Mouse (Mus musculus): ENCODE data around the gene S1pr4.

S1pr4 gene

DNA sequence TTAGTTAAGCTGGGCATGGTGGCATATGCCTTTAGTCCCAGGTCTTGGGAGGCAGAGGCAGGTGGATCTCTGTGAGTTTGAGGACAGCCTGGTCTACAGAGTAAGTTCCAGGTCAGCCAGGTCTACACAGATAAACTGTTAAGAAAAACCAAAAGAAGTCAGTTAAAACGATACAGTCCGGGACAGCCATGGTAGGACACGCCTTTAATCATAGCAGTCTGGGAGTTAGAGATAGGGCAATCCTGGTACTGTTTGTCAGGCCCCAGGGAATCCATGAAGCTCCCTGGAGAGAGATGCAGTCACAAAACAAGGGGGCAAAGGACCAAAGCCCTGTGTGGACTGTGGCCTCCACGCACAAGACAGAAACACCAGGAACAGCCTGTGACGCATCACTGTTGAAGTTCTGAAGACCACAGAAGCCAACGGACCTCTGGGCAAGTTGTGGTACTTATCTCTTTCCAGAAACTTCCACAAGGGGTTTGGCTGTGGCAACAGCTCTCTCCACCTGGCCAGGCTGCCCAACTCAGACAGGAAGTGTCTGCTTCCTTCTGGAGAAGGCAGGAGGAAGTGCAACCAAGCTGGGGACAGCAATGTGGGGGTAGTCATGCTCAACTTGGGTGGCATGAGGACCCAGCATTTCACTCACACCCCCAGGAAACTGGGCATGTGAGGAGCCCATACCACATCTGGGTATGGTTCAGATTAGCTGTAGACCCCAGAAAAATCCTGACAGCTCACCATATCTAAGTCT, 19.5 kb upstream of the S1pr4 start:
- no peak for DNase-seq (ENCODE audit: extremely low spot score, low read depth, low spot score)

DNA sequence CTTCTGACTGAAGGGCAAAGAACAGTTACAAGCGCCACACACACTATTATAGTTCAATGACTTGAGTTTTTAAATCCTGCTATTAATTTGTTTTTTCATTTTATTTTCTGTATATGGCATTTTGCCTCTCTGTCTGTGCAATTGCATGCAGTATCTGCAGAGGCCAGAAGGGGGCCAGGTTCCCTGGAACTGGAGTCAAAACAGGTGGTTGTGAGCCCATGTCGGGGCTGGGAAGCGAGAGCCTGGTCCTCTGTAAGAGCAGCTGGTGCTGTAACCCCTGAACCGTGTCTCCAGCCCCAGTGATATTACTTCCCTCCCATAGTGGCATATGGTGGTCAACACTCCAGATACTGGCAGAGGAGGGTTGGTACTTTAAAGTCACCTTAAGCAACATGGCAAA, 18.6 kb upstream of the S1pr4 start:
- DNase-seq (ENCODE audit: extremely low spot score, low read depth, low spot score): no peak

DNA sequence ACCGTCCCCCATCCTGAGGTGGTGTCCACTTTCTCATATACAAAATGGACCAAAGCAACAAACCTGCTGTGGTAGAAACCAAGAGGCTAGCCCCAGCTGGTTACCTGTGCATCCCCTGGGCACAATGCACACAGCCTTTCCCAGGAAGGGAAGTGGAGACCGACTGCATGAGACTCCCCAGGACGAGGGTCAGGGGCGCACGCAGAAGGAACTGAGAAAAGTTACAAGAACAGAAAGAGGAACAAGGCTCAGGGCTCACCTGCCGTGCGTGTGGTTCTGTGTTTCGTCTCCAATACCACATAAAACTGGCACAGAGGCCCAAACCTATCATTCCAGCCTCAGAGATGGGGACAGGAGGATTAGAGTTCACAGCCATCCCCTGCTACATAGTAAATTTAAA, 17.3 kb upstream of the S1pr4 start:
- DNase-seq (ENCODE audit: extremely low spot score, low read depth, low spot score): no peak

DNA sequence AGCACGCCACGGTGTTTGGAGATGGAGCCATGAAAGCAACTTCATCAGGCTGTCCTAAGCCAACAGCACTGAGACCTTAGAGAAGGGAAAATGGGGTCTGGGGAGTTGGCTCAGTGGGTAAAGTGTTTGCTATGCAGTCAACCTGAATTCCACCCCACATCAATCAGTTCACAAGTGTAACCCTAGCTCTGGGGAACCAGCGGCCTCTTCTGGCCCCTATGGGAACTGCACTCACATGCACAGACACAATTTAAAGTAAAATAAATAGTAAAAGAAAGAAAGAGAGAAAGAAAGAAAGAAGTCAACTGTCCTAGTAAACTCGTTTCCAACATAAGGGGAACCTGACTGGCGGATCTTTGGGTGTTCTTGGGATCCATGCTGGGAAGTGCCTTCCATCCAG, 13.9 kb upstream of the S1pr4 start:
- no peak for DNase-seq (ENCODE audit: extremely low spot score, low read depth, low spot score)

DNA sequence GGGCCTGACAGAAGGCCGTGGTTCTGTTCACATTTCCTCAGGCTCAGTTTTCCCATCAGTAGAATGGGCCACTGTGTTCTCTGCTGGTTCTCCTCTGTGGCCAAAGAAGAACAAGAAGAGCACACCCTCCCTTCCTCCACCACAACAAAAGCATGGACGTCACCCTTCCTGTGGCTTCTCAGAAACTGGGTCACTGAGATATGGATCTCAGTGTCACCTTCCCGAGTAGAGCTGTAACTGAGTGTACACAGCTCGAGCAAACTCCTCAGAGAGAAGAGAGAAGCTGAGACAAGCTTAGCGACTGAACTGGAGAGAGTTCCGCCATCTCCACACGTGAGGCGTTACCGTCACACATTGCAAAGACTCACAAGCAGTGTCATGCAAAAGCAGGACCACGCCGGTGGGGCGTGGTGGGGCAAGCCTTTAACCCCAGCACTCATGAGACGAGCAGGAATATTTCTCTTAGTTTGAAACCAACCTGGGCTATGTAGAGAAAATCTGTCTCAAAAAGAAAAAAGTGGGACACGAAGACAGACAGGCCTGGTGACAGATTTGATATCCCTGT, 10.4 kb upstream of the S1pr4 start:
- no peak for DNase-seq (ENCODE audit: extremely low spot score, low read depth, low spot score)

DNA sequence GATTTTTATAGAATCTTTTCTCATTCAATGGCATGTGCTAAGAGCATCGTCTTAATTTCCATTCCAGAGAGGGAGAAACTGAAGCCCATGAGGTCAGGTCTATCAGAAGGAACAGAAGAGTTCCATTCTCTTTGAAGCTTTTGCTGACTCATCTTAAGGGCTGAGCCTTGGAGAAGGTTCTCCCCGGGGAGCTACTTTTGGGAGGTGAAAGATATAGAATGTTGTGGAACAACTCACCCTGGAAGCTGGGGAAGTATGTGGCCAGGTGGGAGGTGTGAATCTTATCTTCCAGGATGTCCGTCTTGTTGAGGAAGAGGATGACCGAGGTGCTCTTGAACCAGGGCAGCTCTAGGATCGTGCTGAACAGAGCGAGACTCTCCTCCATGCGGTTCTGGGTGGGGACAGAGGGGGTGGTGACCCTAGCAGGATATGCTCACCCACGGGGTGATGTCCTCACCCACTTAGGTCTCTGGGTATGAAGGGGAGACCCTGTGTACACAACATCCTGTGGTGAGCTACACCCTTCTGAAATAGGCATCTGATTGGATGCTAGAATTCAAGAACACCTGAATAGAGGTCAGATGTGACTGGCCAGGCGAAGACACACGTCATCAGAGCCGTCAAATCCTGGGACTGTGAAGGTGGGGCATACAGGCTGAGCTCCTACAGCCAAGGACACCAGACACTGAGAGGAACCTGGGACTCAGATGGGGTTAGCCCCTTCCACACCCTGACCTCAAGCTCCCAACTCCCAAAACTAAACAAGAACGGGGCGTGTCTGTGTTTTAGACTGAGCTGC, 8.0 kb upstream of the S1pr4 start:
- DNase-seq (ENCODE audit: extremely low spot score, low read depth, low spot score): no peak

DNA sequence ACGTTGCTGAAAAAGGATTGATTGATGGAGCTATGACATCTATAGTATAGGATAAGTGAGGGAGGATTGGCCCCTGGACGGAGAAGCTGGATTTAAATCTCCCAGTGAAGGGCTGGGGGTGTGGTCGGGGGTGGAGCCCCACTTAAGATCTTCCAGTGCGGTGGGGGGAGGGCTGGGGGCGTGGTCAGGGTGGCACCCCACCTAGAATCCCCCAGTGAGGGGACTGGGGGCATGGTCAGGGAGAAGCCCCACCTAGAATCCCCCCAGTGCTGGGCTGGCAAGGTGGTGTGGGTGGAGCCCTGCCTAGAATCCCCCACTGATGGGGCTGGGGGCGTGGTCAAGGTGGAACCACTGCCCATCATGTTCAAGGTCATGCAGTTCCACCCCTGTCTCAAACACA, 7.2 kb upstream of the S1pr4 start:
- DNase-seq (ENCODE audit: extremely low spot score, low read depth, low spot score): no peak

DNA sequence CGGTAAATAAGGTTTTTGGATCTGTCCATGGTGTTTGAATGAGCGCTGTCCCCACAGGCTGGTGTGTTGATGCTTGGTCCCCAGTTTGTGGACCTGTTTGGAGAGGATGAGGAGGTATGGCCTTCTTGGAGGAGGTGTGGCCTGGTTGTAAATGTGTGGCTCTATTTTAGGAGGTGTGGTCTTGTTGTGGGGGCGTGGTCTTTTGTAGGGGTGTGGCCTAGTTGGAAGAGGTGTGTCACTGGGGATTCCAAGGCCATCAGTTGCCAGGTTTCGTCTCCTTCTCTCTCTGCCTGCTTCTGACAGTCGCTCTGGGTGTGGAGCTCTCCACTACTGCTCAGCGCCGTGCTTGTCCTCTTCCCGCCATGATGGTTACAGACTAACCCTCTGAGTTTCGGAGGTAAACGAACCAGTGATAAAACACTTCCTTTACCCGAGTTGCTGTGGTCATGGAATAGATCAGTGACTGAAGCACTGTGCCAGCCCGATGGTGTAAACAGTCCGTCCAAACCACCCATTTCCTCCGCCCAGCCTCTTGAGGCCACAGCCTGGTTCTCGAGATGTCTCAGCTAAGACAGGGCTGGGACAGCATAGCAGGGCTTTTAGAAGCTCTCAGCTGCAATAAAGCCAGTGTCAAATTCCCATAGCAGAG, 5.2 kb upstream of the S1pr4 start:
- DNase-seq (ENCODE audit: extremely low spot score, low read depth, low spot score): no peak

DNA sequence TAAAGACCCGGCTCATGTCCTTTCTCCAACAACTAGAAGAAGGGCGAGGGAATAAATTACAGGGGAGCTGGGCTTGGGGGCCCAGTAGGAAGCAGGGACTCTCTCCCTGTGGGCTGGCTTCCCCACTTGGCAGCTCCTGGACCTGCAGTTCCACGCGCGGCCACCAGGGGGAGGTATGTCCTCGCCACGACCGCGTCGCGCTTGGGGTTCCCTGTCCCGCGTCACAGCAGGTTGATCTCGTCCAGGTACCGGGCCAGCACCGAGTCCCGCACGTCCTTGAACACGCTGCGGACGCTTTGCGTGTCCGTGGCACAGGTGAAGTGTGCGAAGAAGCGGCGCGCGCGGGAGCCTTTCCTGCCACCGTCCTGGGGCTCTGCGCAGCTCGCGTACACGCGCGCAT, 2.7 kb upstream of the S1pr4 start:
- DNase-seq (ENCODE audit: extremely low spot score, low read depth, low spot score): no peak

DNA sequence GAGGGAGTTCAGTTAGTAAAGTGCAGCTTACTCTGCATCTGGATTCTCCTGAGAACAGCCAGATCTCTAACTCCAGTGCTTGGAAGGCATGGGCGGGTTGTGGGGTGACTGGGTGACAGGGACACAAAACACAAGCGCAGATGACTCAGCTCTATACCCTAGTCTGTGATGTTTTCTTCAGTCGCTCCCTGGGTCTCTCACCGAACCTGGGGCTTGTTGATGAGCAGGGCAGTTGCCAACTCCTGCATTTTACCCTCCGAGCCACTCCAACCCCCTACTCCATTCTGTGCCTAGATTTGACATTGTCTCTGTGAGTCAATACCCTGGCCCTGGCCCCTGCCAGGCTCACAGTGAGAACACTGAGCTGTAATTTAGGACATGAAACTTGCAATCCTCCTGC, 1.9 kb upstream of the S1pr4 start:
- DNase-seq (ENCODE audit: extremely low spot score, low read depth, low spot score): no peak

DNA sequence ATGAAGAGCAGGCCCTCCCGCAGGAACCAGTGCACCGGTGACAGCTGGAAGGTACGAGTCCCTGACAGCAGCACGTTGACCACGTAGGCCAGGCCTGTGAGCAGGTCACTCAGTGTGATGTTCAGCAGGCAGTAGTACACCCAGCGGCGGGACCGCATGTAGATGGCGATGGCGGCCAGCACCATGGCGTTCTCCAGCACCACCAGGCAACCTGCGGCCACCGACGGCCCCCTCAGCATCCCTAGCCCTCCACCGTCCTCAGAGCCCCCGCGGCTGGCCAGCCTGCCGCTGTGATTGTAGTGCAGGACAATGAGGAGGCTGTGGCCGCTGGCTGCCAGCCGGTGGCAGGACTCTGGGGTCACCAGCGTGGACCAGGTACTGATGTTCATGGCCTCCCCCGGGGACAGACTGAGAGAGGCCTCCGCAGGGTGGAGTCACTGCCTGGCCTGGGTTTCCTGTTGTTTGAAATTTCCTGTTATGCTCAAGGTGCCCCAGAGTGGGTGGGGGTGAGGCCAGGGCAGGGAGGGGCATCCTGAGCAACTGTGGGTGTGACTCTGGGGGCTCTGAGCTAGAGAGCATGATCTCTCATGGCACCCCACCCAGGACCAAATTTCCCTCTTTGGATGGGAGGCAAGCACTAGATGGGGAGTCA, 556 bp downstream of the S1pr4 start:
- no peak for DNase-seq (ENCODE audit: extremely low spot score, low read depth, low spot score)

DNA sequence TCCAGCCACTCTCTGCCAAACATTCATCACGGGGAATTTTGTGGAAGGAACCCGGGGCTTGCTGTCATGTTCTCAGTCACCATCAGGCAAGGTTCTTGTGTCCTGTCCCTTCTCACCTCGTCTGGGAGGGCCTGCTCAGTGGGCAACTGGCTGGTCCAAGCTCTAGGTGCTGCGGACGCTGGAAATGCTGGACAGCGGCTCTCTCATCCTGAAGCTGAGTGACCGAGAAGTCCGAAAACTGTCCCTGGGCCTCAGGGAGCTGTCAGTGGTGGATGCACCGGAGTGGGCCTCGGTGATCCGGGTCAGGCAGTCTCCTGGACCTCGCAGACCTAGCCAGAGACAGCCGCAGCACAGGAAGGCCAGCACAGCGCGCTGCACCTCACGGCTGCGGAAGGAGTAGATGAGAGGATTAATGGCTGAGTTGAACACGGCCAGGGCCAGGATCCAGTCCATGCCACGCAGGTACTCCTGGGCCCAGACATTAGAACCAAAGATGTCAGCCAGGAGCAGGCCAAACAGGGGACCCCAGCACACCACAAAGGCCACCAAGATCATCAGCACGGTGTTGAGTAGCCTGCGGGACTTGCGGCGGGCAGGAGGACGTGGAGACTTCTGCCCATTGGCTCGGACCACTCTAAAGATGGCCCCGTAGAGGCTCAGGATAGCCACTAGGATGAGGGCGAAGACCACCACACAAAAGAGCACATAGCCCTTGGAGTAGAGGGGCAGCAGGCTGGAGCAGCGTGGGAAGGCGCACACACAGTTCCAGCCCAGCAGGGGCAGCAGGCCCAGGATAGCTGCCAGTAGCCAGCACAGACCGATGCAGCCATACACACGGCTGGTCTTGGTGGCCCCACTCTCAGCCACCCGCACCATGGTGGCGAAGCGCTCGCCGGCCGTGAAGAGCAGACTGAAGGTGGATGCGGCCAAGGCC, 1.3 kb downstream of the S1pr4 start:
- no peak for DNase-seq (ENCODE audit: extremely low spot score, low read depth, low spot score)

DNA sequence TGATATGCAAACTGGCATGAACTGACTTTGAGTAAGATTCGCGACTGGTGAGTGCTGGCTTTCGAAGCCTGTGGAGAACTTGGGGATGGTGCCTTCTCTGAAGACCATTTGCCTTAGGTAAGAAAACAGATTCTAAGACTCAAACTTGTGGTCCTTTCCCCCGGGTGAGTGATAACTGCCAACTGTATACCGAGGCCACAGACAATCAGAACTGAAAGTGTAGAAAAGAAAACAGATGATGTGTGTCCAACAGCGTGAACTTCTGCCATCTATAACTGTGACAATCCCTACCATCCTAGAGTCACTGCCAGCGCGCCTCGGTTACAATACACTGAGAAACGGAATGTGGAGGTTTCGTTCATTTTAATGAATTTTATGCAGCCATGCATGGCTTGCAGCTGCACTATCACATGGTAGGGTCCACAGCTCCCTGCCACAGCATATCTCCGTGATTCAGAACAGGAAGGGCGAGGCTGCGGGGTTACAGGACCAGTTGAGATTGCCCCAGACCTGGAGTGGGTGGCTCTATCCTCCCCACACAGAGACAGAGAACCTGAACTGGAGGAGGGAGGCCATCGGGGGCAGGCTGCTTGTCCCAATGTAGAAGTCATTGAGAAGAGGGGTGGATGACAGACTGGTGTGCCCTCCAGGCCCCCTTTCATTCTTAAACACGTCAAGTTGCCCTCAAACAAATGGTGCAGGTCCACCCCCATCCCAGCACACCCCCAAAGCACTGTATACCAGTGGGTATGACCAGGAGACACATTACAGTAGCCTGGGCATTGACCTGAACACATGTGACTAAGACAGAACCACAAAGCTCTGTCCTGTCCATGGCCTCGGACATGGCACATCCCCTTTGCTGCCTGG, 2.3 kb downstream of the S1pr4 start:
- DNase-seq (ENCODE audit: extremely low spot score, low read depth, low spot score): no peak

DNA sequence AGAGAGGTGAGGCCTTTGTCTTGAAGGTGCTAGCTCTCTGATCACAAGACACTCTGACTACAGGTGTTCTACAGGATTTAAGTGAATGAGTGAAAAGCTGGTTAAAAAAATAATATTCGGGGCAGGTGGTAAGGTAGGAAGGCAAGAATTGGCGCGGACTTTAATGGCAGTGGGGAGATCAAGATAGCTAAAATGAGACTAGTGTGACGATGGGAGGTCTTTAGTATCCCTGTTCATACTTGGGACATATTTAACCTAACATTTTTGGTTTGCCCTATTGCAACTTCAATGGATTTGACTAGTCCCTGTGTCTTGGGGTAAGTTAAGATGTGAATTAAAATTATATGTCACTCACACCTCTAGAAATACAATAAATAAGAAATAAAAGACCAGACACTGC, 3.0 kb downstream of the S1pr4 start:
- no peak for DNase-seq (ENCODE audit: extremely low spot score, low read depth, low spot score)

DNA sequence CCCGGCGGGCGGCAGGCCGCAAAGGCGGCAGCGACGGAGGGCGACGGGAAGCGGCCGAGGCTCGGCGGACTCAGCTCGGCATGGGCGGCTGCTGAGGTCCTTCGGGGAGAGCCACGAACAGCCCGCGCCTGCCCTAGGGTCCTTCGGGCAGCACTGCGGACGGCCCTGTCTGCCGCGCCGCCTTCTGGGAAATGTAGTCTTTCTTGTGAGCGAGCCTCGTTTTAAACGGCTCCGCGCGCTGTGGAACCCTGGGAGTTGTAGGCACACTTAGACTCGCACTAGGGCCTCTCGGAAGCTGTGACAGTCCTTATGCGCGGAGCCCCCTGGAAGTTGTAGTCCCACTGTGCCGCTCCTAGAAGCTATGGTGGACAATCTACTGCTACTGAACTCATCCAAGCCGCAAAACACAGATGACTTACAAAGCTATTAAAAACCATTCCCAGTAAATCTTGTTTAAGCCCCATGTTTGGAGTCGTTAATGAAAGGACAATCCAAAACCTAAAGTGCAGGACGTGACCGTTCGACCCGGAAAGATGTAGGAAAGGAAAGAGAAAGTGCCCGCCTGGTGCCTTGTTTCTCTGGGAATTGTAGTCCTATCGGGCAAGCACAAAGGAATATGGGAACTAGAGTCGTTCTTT, 3.5 kb downstream of the S1pr4 start, which contains the start of gene Ncln:
Ncln (minus strand) TSS at position 129 of the 638 bp plus-strand sequence.
- peak; percentile 94 for DNase-seq (ENCODE audit: extremely low spot score, low read depth, low spot score)

DNA sequence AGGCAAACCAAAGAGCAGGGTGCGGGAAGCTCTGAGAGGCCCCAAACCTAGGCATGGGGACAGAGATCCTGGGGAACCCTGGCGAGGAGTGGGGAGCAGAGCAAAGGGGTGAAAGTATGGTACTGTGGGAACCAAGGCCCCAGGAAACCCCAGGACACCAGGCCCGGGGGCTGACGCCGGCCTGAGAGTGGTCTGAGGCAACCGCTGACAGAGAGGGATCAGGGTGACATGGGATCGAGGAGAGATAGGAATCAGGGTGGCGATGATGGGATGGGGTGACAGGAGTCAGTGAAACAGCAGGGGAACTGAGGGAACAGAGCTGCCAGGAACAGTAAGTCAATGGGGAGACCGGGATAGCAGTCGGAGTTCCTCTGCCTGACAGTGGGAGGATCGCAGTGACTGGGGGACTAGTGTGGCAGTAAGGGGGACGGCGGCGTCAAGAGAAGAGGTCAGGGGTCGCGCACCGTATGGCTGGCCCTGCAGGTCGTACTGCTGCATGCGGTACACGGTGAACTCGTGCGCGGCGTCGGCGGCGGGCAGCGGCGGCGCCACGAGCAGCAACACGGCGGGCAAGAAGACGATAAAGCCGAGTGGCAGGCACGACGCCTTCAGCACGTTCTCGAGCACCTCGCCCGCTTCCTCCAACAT, 4.2 kb downstream of the S1pr4 start:
- no peak for DNase-seq (ENCODE audit: extremely low spot score, low read depth, low spot score)

DNA sequence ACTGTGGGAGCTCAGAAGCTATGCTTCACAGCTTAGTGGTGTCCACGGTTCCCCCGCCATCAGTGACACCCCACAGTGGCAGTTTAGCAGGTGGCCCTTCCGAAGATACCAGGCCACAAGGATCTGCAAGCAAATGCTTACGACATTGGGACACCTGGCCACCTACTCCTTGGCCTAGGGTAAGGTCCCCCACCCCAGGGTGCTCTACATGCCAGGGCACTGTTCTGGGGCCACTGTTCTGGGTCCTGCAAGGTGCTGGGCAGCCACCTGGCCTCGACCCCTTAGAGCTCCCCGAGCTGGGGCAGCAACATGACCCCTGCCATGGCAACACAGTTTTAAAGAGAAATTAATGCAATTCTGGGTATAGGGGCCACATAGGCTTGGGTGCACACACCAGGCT, 4.8 kb downstream of the S1pr4 start:
- no peak for DNase-seq (ENCODE audit: extremely low spot score, low read depth, low spot score)
